Mouse (Mus musculus) kidney, embryonic 16.5 days (tissue): ENCODE measurements around the gene Usp39. TPM values are rescaled to one million over a fixed set of nuclear protein-coding genes. Genes with fewer than 3 reads are reported as not detected.

ENCODE experiments used
- ATAC-seq: fragments of 200-750 bp; cut with Nextera tagmentation; 2 replicates; pipeline ENCODE4 v1.8.0; 2017; ENCODE audit warnings: moderate TSS enrichment; ENCODE audit not compliant: low FRiP score, low TSS enrichment
- H3K27ac ChIP-seq: fragments of 300-500 bp; sonication (generic); 2 replicates; pipeline ENCODE4 v1.5.1; 2014; ENCODE audit warnings: low read length
- H3K27me3 ChIP-seq: fragments of 300-500 bp; sonication (generic); 2 replicates; pipeline ENCODE4 v1.6.1; 2014; ENCODE audit warnings: low read length, control low read depth, mixed read lengths; ENCODE audit not compliant: insufficient read depth
- H3K36me3 ChIP-seq: fragments of 300-500 bp; sonication (generic); 2 replicates; pipeline ENCODE4 v1.6.1; 2014; ENCODE audit warnings: low read length, control low read depth, mixed read lengths; ENCODE audit not compliant: insufficient read depth
- H3K4me1 ChIP-seq: fragments of 300-500 bp; sonication (generic); 2 replicates; pipeline ENCODE4 v1.6.1; 2014; ENCODE audit warnings: low read length, control low read depth, mixed read lengths; ENCODE audit not compliant: insufficient read depth
- H3K4me2 ChIP-seq: fragments of 300-500 bp; sonication (generic); replicated peaks from 2 replicates; pipeline ENCODE4 v1.6.1; 2014; ENCODE audit warnings: low read depth, low read length
- H3K4me3 ChIP-seq: fragments of 300-500 bp; sonication (generic); 2 replicates; pipeline ENCODE4 v1.5.1; 2014; ENCODE audit warnings: mild to moderate bottlenecking, low read length
- H3K9ac ChIP-seq: fragments of 300-500 bp; sonication (generic); replicated peaks from 2 replicates; pipeline ENCODE4 v1.6.1; 2014; ENCODE audit warnings: low read length
- H3K9me3 ChIP-seq: fragments of 300-500 bp; sonication (generic); 2 replicates; pipeline ENCODE4 v1.6.1; 2016; ENCODE audit warnings: low read length, control low read depth
- WGBS: fragments of 180-500 bp; shearing (Covaris S2); extraction: QIAGEN DNeasy Blood & Tissue Kit; methylation state at CpG from one replicate; pipeline ENCODE4 v1.1.7; 2014; 5-methylcytosine and 5-hydroxymethylcytosine counted together
- polyA plus RNA-seq: library from polyadenylated mRNA; unstranded; fragments of >200 nt; fragmentation: Nextera tagmentation; extraction: Ambion mirVana; gene quantifications from 2 replicates; pipeline ENCODE4 v1.2.1, GENCODE M21; 2015

Gene Usp39
- polyA plus RNA-seq, 1 experiment from 2014 or later = 43.5 TPM

- Histone ChIP-seq H3K27me3 (no peaks in the 10 kb centered on the region), H3K4me1 (no peaks in the 10 kb centered on the region), H3K4me2 (no peak overlapping the region), H3K9me3 (no peaks in the 10 kb centered on the region; the same call in 1 of the 2 replicates), H3K27ac (no peak overlapping the region), H3K36me3 (no peaks in the 10 kb centered on the region), H3K9ac (no peak overlapping the region), H3K4me3 (no peak overlapping the region)
- no peak for ATAC-seq
- WGBS = 63% methylated on average over 11 of the region's 11 CpGs
Measured at GRCm38 (mm10) chr6:72270952-72271519, 73.9 kb downstream of the Usp39 start.

GRCm38 (mm10) chr6:72270258-72270657, 74.7 kb downstream of the Usp39 start:
- Histone ChIP-seq H3K27me3 (no peaks in the 10 kb centered on the region), H3K27ac (no peak overlapping the region), H3K9me3 (no peaks in the 10 kb centered on the region), H3K36me3 (no peaks in the 10 kb centered on the region), H3K4me2 (no peak overlapping the region), H3K9ac (no peak overlapping the region), H3K4me1 (no peaks in the 10 kb centered on the region), H3K4me3 (no peak overlapping the region)
- no peak for ATAC-seq
- 83% methylated on average over 5 of the region's 5 CpGs for WGBS

Other genes with a start within 250 kb of the Usp39 start
- gene St3gal5, start 247.6 kb downstream of the Usp39 start, polyA plus RNA-seq = 32.5 and 34.0 TPM in 2 replicates
- 24.2 and 25.3 TPM in 2 replicates for gene Atoh8, start 109.6 kb downstream of the Usp39 start, polyA plus RNA-seq
- gene Sftpb, start 40.6 kb downstream of the Usp39 start, polyA plus RNA-seq = 5.4 TPM in 1 of 2 replicates, not detected in the other
- 28.3 and 31.0 TPM in 2 replicates for gene 0610030E20Rik, start 2.1 kb upstream of the Usp39 start, polyA plus RNA-seq
- gene Tmem150a, start 10.3 kb upstream of the Usp39 start, polyA plus RNA-seq = 40.8 and 43.9 TPM in 2 replicates
- 153 and 164 TPM in 2 replicates for gene Rnf181, start 21.8 kb upstream of the Usp39 start, polyA plus RNA-seq
- gene Vamp5, start 35.3 kb upstream of the Usp39 start, polyA plus RNA-seq = 35.7 and 42.5 TPM in 2 replicates
- 154 and 180 TPM in 2 replicates for gene Vamp8, start 45.5 kb upstream of the Usp39 start, polyA plus RNA-seq
- 31.4 and 35.6 TPM in 2 replicates for gene Ggcx, start 69.1 kb upstream of the Usp39 start, polyA plus RNA-seq
- gene Mat2a, start 94.4 kb upstream of the Usp39 start, polyA plus RNA-seq = 456 and 460 TPM in 2 replicates
- gene Sh2d6, start 176.5 kb upstream of the Usp39 start, polyA plus RNA-seq = 0.17 TPM in 1 of 2 replicates, not detected in the other
- gene Capg, start 199.2 kb upstream of the Usp39 start, polyA plus RNA-seq = 83.1 and 94.3 TPM in 2 replicates